Mouse (Mus musculus): ENCODE results near the gene Cxcl2. TPM values are rescaled to one million over a fixed set of nuclear protein-coding genes. Genes with fewer than 3 reads are reported as not detected.
A peak's percentile ranks its signal among the peaks of the same experiment; 100 is the strongest.

The Cxcl2 gene
- not detected in 2 replicates for polyA plus RNA-seq (2011; ENCODE audit: insufficient read depth, insufficient read length, low replicate concordance, missing spikeins)

GRCm38 (mm10) chr5:90903339-90904020 is at the start of gene Cxcl2:
Gene Cxcl2 (plus strand): TSS chr5:90903871.
- Histone ChIP-seq H3K4me3 (replicated peaks; ENCODE audit: control insufficient read depth, low read depth, low read length) (no peak within 1 kb of the TSS), H3K27ac (ENCODE audit: control insufficient read depth, insufficient read depth, low read depth, low read length, poor library complexity) (peak within 1 kb of the TSS; percentile 70; the same call in 1 of the 2 replicates), H3K4me1 (ENCODE audit: control insufficient read depth, insufficient read depth, low read length) (peaks cover 2% of the 10 kb centered on the region)
- 2% methylated on average over 22 of the region's 22 CpGs for WGBS
- TF ChIP-seq POLR2A (IDR thresholded peaks at IDR 0.05; ENCODE audit: borderline replicate concordance, control insufficient read depth, low read depth, low read length) (no peak), CTCF (IDR thresholded peaks at IDR 0.05; ENCODE audit: control insufficient read depth, insufficient read depth, low read length) (no peak)

GRCm38 (mm10) chr5:90855308-90856230 is 48.1 kb upstream of the Cxcl2 start:
- no peak for TF ChIP-seq POLR2A (IDR thresholded peaks at IDR 0.05; ENCODE audit: borderline replicate concordance, control insufficient read depth, low read depth, low read length)
- 70% methylated on average over 7 of the region's 7 CpGs for WGBS
- no peak overlapping the region for H3K4me3 ChIP-seq (replicated peaks; ENCODE audit: control insufficient read depth, low read depth, low read length)
- peaks cover 2% of the 10 kb centered on the region; the same call in 1 of the 2 replicates for H3K4me1 ChIP-seq (ENCODE audit: control insufficient read depth, insufficient read depth, low read length)
- H3K27ac ChIP-seq (ENCODE audit: control insufficient read depth, insufficient read depth, low read depth, low read length, poor library complexity) = no peak overlapping the region

GRCm38 (mm10) chr5:90857463-90857862 is 46.2 kb upstream of the Cxcl2 start:
- no peak overlapping the region for H3K4me3 ChIP-seq (replicated peaks; ENCODE audit: control insufficient read depth, low read depth, low read length)
- 60% methylated on average over 5 of the region's 5 CpGs for WGBS
- H3K4me1 ChIP-seq (ENCODE audit: control insufficient read depth, insufficient read depth, low read length) = peaks cover 2% of the 10 kb centered on the region; the same call in 1 of the 2 replicates
- TF ChIP-seq CTCF (IDR thresholded peaks at IDR 0.05; ENCODE audit: control insufficient read depth, insufficient read depth, low read length) (no peak), POLR2A (IDR thresholded peaks at IDR 0.05; ENCODE audit: borderline replicate concordance, control insufficient read depth, low read depth, low read length) (no peak)
- H3K27ac ChIP-seq (ENCODE audit: control insufficient read depth, insufficient read depth, low read depth, low read length, poor library complexity) = no peak overlapping the region

- peaks cover 2% of the 10 kb centered on the region; the same call in 1 of the 2 replicates for H3K4me1 ChIP-seq (ENCODE audit: control insufficient read depth, insufficient read depth, low read length)
- H3K4me3 ChIP-seq (replicated peaks; ENCODE audit: control insufficient read depth, low read depth, low read length) = no peak overlapping the region
- TF ChIP-seq POLR2A (IDR thresholded peaks at IDR 0.05; ENCODE audit: borderline replicate concordance, control insufficient read depth, low read depth, low read length) = no peak
- 89% methylated on average over 2 of the region's 2 CpGs for WGBS
- H3K27ac ChIP-seq (ENCODE audit: control insufficient read depth, insufficient read depth, low read depth, low read length, poor library complexity) = no peak overlapping the region
Measured at GRCm38 (mm10) chr5:90858429-90858828, 45.2 kb upstream of the Cxcl2 start.

GRCm38 (mm10) chr5:90859031-90859430 is 44.6 kb upstream of the Cxcl2 start:
- 77% methylated on average over 3 of the region's 3 CpGs for WGBS
- no peaks in the 10 kb centered on the region for H3K4me1 ChIP-seq (ENCODE audit: control insufficient read depth, insufficient read depth, low read length)
- no peak overlapping the region for H3K27ac ChIP-seq (ENCODE audit: control insufficient read depth, insufficient read depth, low read depth, low read length, poor library complexity)
- TF ChIP-seq CTCF (IDR thresholded peaks at IDR 0.05; ENCODE audit: control insufficient read depth, insufficient read depth, low read length) = no peak
- TF ChIP-seq POLR2A (IDR thresholded peaks at IDR 0.05; ENCODE audit: borderline replicate concordance, control insufficient read depth, low read depth, low read length) = no peak
- no peak overlapping the region for H3K4me3 ChIP-seq (replicated peaks; ENCODE audit: control insufficient read depth, low read depth, low read length)

GRCm38 (mm10) chr5:90861876-90862375 is 41.7 kb upstream of the Cxcl2 start:
- 53% methylated on average over 6 of the region's 6 CpGs for WGBS
- no peak overlapping the region for H3K27ac ChIP-seq (ENCODE audit: control insufficient read depth, insufficient read depth, low read depth, low read length, poor library complexity)
- no peaks in the 10 kb centered on the region for H3K4me1 ChIP-seq (ENCODE audit: control insufficient read depth, insufficient read depth, low read length)
- TF ChIP-seq CTCF (IDR thresholded peaks at IDR 0.05; ENCODE audit: control insufficient read depth, insufficient read depth, low read length) = no peak
- no peak for TF ChIP-seq POLR2A (IDR thresholded peaks at IDR 0.05; ENCODE audit: borderline replicate concordance, control insufficient read depth, low read depth, low read length)
- H3K4me3 ChIP-seq (replicated peaks; ENCODE audit: control insufficient read depth, low read depth, low read length) = no peak overlapping the region

- Histone ChIP-seq H3K4me1 (ENCODE audit: control insufficient read depth, insufficient read depth, low read length) (no peaks in the 10 kb centered on the region), H3K4me3 (replicated peaks; ENCODE audit: control insufficient read depth, low read depth, low read length) (no peak overlapping the region), H3K27ac (ENCODE audit: control insufficient read depth, insufficient read depth, low read depth, low read length, poor library complexity) (no peak overlapping the region)
- no peak for TF ChIP-seq POLR2A (IDR thresholded peaks at IDR 0.05; ENCODE audit: borderline replicate concordance, control insufficient read depth, low read depth, low read length)
- TF ChIP-seq CTCF (IDR thresholded peaks at IDR 0.05; ENCODE audit: control insufficient read depth, insufficient read depth, low read length) = no peak
Measured at GRCm38 (mm10) chr5:90866770-90867169, 36.9 kb upstream of the Cxcl2 start.

GRCm38 (mm10) chr5:90872377-90872776 is 31.3 kb upstream of the Cxcl2 start:
- Histone ChIP-seq H3K4me1 (ENCODE audit: control insufficient read depth, insufficient read depth, low read length) (no peaks in the 10 kb centered on the region), H3K27ac (ENCODE audit: control insufficient read depth, insufficient read depth, low read depth, low read length, poor library complexity) (no peak overlapping the region), H3K4me3 (replicated peaks; ENCODE audit: control insufficient read depth, low read depth, low read length) (no peak overlapping the region)
- 75% methylated on average over 7 of the region's 7 CpGs for WGBS
- TF ChIP-seq CTCF (IDR thresholded peaks at IDR 0.05; ENCODE audit: control insufficient read depth, insufficient read depth, low read length) (no peak), POLR2A (IDR thresholded peaks at IDR 0.05; ENCODE audit: borderline replicate concordance, control insufficient read depth, low read depth, low read length) (no peak)
